Mouse (Mus musculus) kidney, adult 2 months (tissue): ENCODE measurements at regions not wholly inside any gene's neighbourhood (a gene's known extent, or its start where the extent isn't known, plus 50 kb on each side); places are given as distances from the start of the nearest gene placed in this dataset.

Experiments
- CTCF ChIP-seq: fragments of 200-500 bp; conservative IDR thresholded peaks from 2 replicates; pipeline ENCODE4 v1.5.1; 2011; ENCODE audit warnings: low read depth, mild to moderate bottlenecking, control low read depth, low read length, moderate library complexity, mixed read lengths; ENCODE audit not compliant: insufficient read depth, insufficient read length
- POLR2A ChIP-seq: fragments of 200-500 bp; IDR thresholded peaks from one replicate; pipeline ENCODE4 v1.6.1; 2011; ENCODE audit warnings: low read depth, low read length, control low read depth

GRCm38 (mm10) chr2:133182920-133183319, 237.2 kb upstream of the Fermt1 start:
- TF ChIP-seq CTCF: no peak
- no peak for TF ChIP-seq POLR2A
